Mouse (Mus musculus) midbrain, embryonic 12.5 days (tissue): Measurements from ENCODE around the gene Fbxo24. TPM values are rescaled to one million over a fixed set of nuclear protein-coding genes. Genes with fewer than 3 reads are reported as not detected.

Experiments used
- ATAC-seq: fragments of 200-750 bp; cut with Nextera tagmentation; 2 replicates; pipeline ENCODE4 v1.8.0; 2017; ENCODE audit warnings: low read depth, moderate TSS enrichment, moderate library complexity; ENCODE audit not compliant: low FRiP score
- H3K27ac ChIP-seq: fragments of 300-500 bp; sonication (generic); replicated peaks from 2 replicates; pipeline ENCODE4 v1.5.1; 2016; ENCODE audit warnings: mild to moderate bottlenecking
- H3K27me3 ChIP-seq: fragments of 300-500 bp; sonication (generic); 2 replicates; pipeline ENCODE4 v1.6.1; 2016; ENCODE audit warnings: mild to moderate bottlenecking
- H3K36me3 ChIP-seq: fragments of 300-500 bp; sonication (generic); 2 replicates; pipeline ENCODE4 v1.6.1; 2016
- H3K4me1 ChIP-seq: fragments of 300-500 bp; sonication (generic); 2 replicates; pipeline ENCODE4 v1.6.1; 2016
- H3K4me2 ChIP-seq: fragments of 300-500 bp; sonication (generic); replicated peaks from 2 replicates; pipeline ENCODE4 v1.6.1; 2016; ENCODE audit warnings: mild to moderate bottlenecking, moderate library complexity
- H3K4me3 ChIP-seq: fragments of 300-500 bp; sonication (generic); 2 replicates; pipeline ENCODE4 v1.5.1; 2016; ENCODE audit warnings: mild to moderate bottlenecking
- H3K9ac ChIP-seq: fragments of 300-500 bp; sonication (generic); replicated peaks from 2 replicates; pipeline ENCODE4 v1.6.1; 2016; ENCODE audit warnings: mild to moderate bottlenecking, moderate library complexity
- H3K9me3 ChIP-seq: fragments of 300-500 bp; sonication (generic); 2 replicates; pipeline ENCODE4 v1.6.1; 2016; ENCODE audit warnings: mild to moderate bottlenecking
- WGBS: fragments of 180-500 bp; shearing (Covaris S2); methylation state at CpG from one replicate; pipeline ENCODE4 v1.1.7; 2016; 5-methylcytosine and 5-hydroxymethylcytosine counted together
- polyA plus RNA-seq: library from polyadenylated mRNA; unstranded; fragments of >200 nt; fragmentation: Nextera tagmentation; extraction: Ambion mirVana; gene quantifications from 2 replicates; pipeline ENCODE4 v1.2.1, GENCODE M21; 2016

Gene Fbxo24
- 0.23 and 0.24 TPM in 2 replicates for polyA plus RNA-seq

GRCm38 (mm10) chr5:137628498-137629305, at the start of gene Fbxo24, which contains the start of the genes Lrch4 and Gm20605:
TSS of gene Fbxo24 (minus strand) at chr5:137629002.
TSS of gene Lrch4 (plus strand) at chr5:137629121.
TSS of gene Gm20605 (plus strand) at chr5:137629175.
- H3K9me3 ChIP-seq = no peaks in the 10 kb centered on the region
- H3K4me3 ChIP-seq = peak within 1 kb of the TSS; percentile 71
- WGBS = under 1% methylated on average over 45 of the region's 46 CpGs
- H3K27me3 ChIP-seq = no peaks in the 10 kb centered on the region
- H3K9ac ChIP-seq = peak within 1 kb of the TSS; percentile 77
- peak within 1 kb of the TSS; percentile 90 for H3K4me2 ChIP-seq
- peak within 1 kb of the TSS; percentile 91 for H3K27ac ChIP-seq
- peaks cover 11% of the 10 kb centered on the region for H3K36me3 ChIP-seq
- H3K4me1 ChIP-seq = peaks cover 46% of the 10 kb centered on the region
- peak; percentile 99 for ATAC-seq

- H3K4me3 ChIP-seq = no peak overlapping the region
- peaks cover 7% of the 10 kb centered on the region for H3K4me1 ChIP-seq
- H3K4me2 ChIP-seq = no peak overlapping the region
- H3K36me3 ChIP-seq = peaks cover 13% of the 10 kb centered on the region; the same call in 1 of the 2 replicates
- 97% methylated on average over 8 of the region's 8 CpGs for WGBS
- no peaks in the 10 kb centered on the region for H3K27me3 ChIP-seq
- no peak for ATAC-seq
- H3K27ac ChIP-seq = no peak overlapping the region
- H3K9ac ChIP-seq = no peak overlapping the region
- no peaks in the 10 kb centered on the region for H3K9me3 ChIP-seq
Observed at GRCm38 (mm10) chr5:137677859-137678258, 49.1 kb upstream of the Fbxo24 start.

DNA sequence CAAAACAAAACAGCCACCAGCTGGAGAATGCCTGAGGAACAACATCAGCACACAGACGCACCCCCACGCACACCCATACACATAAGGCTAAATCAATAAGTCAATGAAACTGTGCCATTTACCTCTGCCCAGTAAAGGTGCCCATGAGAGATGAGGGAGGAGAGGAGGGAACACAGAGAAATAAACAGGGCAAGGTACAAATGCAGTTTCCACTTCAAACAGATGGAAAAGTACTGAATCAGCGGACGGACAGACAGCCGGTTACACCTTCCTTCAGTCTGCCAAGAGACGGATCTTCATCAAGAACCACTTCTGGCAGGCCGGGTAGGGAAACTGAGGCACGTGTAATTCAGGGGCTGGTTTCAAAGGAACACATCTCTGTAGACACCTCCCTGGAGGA, 46.0 kb upstream of the Fbxo24 start:
- Histone ChIP-seq H3K36me3 (peaks cover 9% of the 10 kb centered on the region; the same call in 1 of the 2 replicates), H3K27ac (no peak overlapping the region), H3K4me3 (no peak overlapping the region), H3K4me1 (peaks cover 7% of the 10 kb centered on the region), H3K9me3 (no peaks in the 10 kb centered on the region), H3K27me3 (no peaks in the 10 kb centered on the region), H3K4me2 (no peak overlapping the region), H3K9ac (no peak overlapping the region)
- ATAC-seq = no peak
- 94% methylated on average over 8 of the region's 8 CpGs for WGBS

DNA sequence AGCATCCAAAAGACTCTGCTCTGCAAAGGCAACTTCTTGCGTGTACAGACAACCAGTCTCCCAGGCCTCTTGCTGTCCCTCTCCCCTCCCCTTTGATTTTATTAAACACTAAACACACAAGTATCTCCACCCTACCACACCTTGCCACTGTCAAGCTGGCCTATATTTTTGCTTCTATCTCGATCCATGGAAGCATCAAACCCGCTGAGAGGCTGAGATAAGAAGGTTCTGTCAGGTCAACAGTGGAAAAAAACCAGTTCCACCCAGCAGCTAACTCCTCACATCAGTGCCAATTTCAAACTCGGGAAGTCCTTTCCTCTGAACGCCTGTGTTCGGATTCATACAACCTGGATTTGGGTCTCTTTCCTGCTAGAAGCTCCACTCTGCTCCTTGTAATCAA, 44.2 kb upstream of the Fbxo24 start:
- no peak overlapping the region for H3K27ac ChIP-seq
- H3K36me3 ChIP-seq = peaks cover 9% of the 10 kb centered on the region; the same call in 1 of the 2 replicates
- H3K27me3 ChIP-seq = no peaks in the 10 kb centered on the region
- WGBS = 94% methylated on average over 6 of the region's 6 CpGs
- no peak overlapping the region for H3K4me3 ChIP-seq
- peaks cover 7% of the 10 kb centered on the region for H3K4me1 ChIP-seq
- no peak overlapping the region for H3K4me2 ChIP-seq
- no peak overlapping the region for H3K9ac ChIP-seq
- H3K9me3 ChIP-seq = no peaks in the 10 kb centered on the region
- no peak for ATAC-seq

- no peak for ATAC-seq
- H3K4me2 ChIP-seq = no peak overlapping the region
- peaks cover 7% of the 10 kb centered on the region for H3K4me1 ChIP-seq
- H3K9ac ChIP-seq = no peak overlapping the region
- WGBS = 84% methylated on average over 5 of the region's 5 CpGs
- H3K4me3 ChIP-seq = no peak overlapping the region
- no peak overlapping the region; the same call in 1 of the 2 replicates for H3K27ac ChIP-seq
- no peaks in the 10 kb centered on the region for H3K27me3 ChIP-seq
- H3K36me3 ChIP-seq = 0 out of 2 replicates have a peak, but pooled peaks cover 14% of the 10 kb centered on the region
- no peaks in the 10 kb centered on the region for H3K9me3 ChIP-seq
Observed at GRCm38 (mm10) chr5:137672361-137672760, 43.6 kb upstream of the Fbxo24 start.

DNA sequence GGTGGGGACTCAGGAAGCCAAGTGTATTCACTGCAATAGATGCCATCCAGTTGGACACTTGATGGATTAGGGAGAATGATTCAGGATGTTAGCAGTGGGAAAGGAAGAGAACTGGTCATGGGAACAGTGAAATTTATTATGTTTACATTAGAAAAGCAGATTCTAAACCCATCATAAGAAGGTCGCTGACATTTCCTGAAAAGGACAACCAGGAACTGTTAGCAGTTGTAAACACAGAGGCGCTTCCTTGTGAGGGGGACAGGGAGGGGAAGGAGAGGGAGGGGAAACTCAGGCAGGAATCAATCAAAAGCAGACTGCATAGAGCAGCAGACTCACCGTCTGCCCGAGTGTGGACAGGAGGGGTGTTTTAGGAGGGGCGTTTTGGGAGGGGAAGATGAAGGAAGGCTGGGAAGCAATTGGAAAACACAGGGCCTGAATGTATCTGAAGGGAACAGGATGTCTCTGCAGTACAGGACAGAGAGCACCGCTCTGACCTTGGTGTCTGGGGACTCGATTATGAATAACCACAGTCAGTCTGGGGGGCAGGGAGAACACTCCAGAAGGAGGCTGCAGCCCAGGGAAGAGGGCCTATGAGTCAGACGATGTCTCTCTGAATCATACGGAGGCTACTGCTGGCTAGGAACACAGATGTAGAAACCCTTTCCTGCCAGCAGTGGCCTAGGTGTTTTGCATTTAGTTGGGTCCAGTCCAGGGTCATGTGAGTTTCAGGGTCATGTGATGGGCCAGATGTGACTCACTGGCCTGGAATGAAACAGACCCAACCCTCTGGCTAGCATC, 42.8 kb upstream of the Fbxo24 start:
- H3K9ac ChIP-seq = no peak overlapping the region
- 59% methylated on average over 9 of the region's 9 CpGs for WGBS
- no peaks in the 10 kb centered on the region for H3K27me3 ChIP-seq
- H3K36me3 ChIP-seq = peaks cover 16% of the 10 kb centered on the region
- H3K27ac ChIP-seq = peak overlapping the region; percentile 15; the same call in 1 of the 2 replicates
- no peak overlapping the region for H3K4me3 ChIP-seq
- ATAC-seq = no peak
- H3K4me2 ChIP-seq = no peak overlapping the region
- peaks cover 7% of the 10 kb centered on the region for H3K4me1 ChIP-seq
- no peaks in the 10 kb centered on the region for H3K9me3 ChIP-seq

- H3K9ac ChIP-seq = no peak overlapping the region
- peaks cover 7% of the 10 kb centered on the region for H3K4me1 ChIP-seq
- no peak overlapping the region for H3K4me3 ChIP-seq
- H3K4me2 ChIP-seq = no peak overlapping the region
- no peak overlapping the region for H3K27ac ChIP-seq
- no peak for ATAC-seq
- H3K9me3 ChIP-seq = no peaks in the 10 kb centered on the region
- H3K36me3 ChIP-seq = peaks cover 24% of the 10 kb centered on the region
- 97% methylated on average over 1 of the region's 1 CpGs for WGBS
- H3K27me3 ChIP-seq = no peaks in the 10 kb centered on the region
Observed at GRCm38 (mm10) chr5:137670240-137670639, 41.4 kb upstream of the Fbxo24 start.

DNA sequence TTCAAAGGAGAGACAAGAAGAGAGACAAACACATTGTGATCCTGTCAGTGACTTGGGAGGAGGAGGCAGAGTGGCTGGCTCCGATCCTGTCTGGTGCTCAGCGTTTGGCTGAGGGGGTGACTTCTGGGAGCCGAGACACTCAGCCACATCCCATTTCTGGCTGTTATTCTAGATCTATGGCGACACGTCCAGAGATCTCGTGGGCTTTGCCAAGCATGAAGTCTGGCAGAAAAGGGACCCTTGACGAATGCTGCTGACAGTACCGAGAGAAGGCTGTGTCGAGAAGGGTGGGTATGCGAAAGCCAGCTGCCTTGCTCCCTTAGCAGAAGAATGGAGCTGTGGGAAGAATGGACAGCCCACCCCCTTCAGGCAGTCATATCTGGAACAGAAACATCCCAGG, 40.2 kb upstream of the Fbxo24 start:
- Histone ChIP-seq H3K4me2 (no peak overlapping the region), H3K9ac (no peak overlapping the region), H3K4me1 (peaks cover 7% of the 10 kb centered on the region), H3K27me3 (no peaks in the 10 kb centered on the region), H3K9me3 (no peaks in the 10 kb centered on the region), H3K36me3 (peaks cover 37% of the 10 kb centered on the region), H3K27ac (0 out of 2 replicates have a peak overlapping the region, but pooled peaks have one; percentile 2), H3K4me3 (no peak overlapping the region)
- ATAC-seq = no peak
- WGBS = 83% methylated on average over 10 of the region's 10 CpGs

GRCm38 (mm10) chr5:137663057-137663456, 34.3 kb upstream of the Fbxo24 start:
- no peaks in the 10 kb centered on the region for H3K9me3 ChIP-seq
- H3K27me3 ChIP-seq = no peaks in the 10 kb centered on the region
- ATAC-seq = no peak
- no peak overlapping the region for H3K27ac ChIP-seq
- peaks cover 90% of the 10 kb centered on the region for H3K36me3 ChIP-seq
- no peaks in the 10 kb centered on the region for H3K4me1 ChIP-seq
- no peak overlapping the region for H3K4me3 ChIP-seq
- no peak overlapping the region for H3K9ac ChIP-seq
- WGBS = 80% methylated on average over 9 of the region's 9 CpGs
- no peak overlapping the region for H3K4me2 ChIP-seq

- H3K9me3 ChIP-seq = no peaks in the 10 kb centered on the region
- no peak overlapping the region for H3K9ac ChIP-seq
- no peaks in the 10 kb centered on the region for H3K27me3 ChIP-seq
- H3K4me2 ChIP-seq = no peak overlapping the region
- WGBS = 93% methylated on average over 6 of the region's 6 CpGs
- H3K27ac ChIP-seq = no peak overlapping the region
- no peaks in the 10 kb centered on the region for H3K4me1 ChIP-seq
- no peak overlapping the region for H3K4me3 ChIP-seq
- H3K36me3 ChIP-seq = peaks cover 73% of the 10 kb centered on the region
- no peak for ATAC-seq
Observed at GRCm38 (mm10) chr5:137660064-137660688, 31.4 kb upstream of the Fbxo24 start.

DNA sequence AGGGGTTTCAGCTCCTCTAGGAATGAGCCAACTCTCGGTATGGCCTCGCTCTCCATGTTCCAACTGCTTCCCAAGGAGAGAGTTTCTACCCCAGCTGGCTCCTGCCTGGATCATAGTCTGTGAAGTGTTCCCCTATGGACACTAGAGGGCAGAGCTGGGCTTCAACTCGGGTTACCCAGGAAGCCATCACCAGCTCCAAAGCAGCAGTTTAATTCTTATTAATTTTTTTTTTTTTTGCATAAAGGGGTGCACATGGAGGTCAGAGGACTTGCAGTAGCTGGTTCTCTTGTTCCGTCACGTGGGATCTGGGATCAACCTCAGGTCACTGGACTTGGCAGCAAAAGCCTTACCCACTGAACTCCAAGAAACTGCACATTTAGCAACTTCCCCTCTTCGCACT, 28.2 kb upstream of the Fbxo24 start:
- no peak for ATAC-seq
- Histone ChIP-seq H3K27ac (no peak overlapping the region), H3K9ac (no peak overlapping the region), H3K4me2 (no peak overlapping the region), H3K9me3 (no peaks in the 10 kb centered on the region), H3K36me3 (peaks cover 65% of the 10 kb centered on the region), H3K27me3 (no peaks in the 10 kb centered on the region), H3K4me3 (no peak overlapping the region), H3K4me1 (0 out of 2 replicates have a peak, but pooled peaks cover 2% of the 10 kb centered on the region)
- 48% methylated on average over 6 of the region's 6 CpGs for WGBS
